ENCODE assay signal across 20 mouse cellular contexts in the genomic region with DNA sequence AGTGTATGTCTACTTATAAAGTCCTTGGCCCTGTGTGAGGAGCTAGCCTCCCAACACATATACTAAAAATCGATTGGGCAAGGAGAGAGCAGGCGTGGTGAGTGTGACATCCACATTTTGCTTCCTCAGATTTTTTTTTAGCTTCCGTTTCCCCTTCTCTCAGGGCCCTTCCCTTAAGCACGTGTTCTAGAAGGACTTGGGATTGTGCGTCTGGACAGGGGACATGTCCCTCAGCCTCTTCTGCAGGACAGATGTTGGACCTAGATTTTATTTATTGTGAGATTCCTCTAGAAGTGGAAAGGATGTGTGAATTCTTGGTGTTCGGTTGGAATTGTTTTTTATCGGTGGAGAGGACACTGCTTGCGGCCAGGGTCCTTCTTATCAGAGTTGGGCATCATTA. TPM values are rescaled to one million over a fixed set of nuclear protein-coding genes. Genes with fewer than 3 reads are reported as not detected.
DNase-seq lines count a peak whose midpoint lies in the region; ATAC-seq and TF ChIP-seq lines count a peak whose summit lies in the region.
"Had no signal": no experiment of that assay in that cellular context is flagged by ENCODE, and none has a peak within 500 bp of the region (broad histone marks: within the 10 kb centered on the region; RNA-seq: fewer than 3 reads in every experiment).

No protein-coding gene starts in this region.

- WGBS in embryonic facial prominence, embryonic 13.5 days, result 77% methylated on average over 8 of the region's 8 CpGs
- 88% methylated on average over 8 of the region's 8 CpGs for WGBS in embryonic facial prominence, embryonic 10.5 days
- WGBS in heart, embryonic 16.5 days, result 68% methylated on average over 8 of the region's 8 CpGs
- WGBS in liver, embryonic 15.5 days (ENCODE audit: insufficient replicate concordance), result 49% methylated on average over 8 of the region's 8 CpGs
- 90% methylated on average over 8 of the region's 8 CpGs for WGBS in midbrain, embryonic 10.5 days

- intact Hi-C loops in heart, postnatal 25 days (cut with DNase I), result no loop called here
- intact Hi-C loops in left cerebral cortex, postnatal 10 days (cut with DNase I), result no loop called here

- TF ChIP-seq CTCF in E14TG2a.4 (conservative IDR thresholded peaks at IDR 0.05; ENCODE audit: low read length), result no peak

- no peaks in the 10 kb centered on the region for H3K27me3 ChIP-seq in embryonic facial prominence, embryonic 13.5 days
- H3K27me3 ChIP-seq in embryonic facial prominence, embryonic 10.5 days (replicated peaks; ENCODE audit: low read depth, poor library complexity, severe bottlenecking), result no peaks in the 10 kb centered on the region
- H3K27me3 ChIP-seq in heart, embryonic 16.5 days (ENCODE audit: control insufficient read depth, insufficient read depth, low read length), result no peaks in the 10 kb centered on the region
- no peaks in the 10 kb centered on the region for H3K27me3 ChIP-seq in E14TG2a.4 (ENCODE audit: insufficient read depth, low read length)
- H3K27me3 ChIP-seq in liver, embryonic 15.5 days, result no peaks in the 10 kb centered on the region
- peaks cover 10% of the 10 kb centered on the region; the same call in 1 of the 2 replicates for H3K27me3 ChIP-seq in midbrain, embryonic 10.5 days (ENCODE audit: low read depth, poor library complexity, severe bottlenecking)
- H3K27me3 ChIP-seq: stomach, embryonic 15.5 days had no signal

- ATAC-seq in embryonic facial prominence, embryonic 13.5 days (ENCODE audit: insufficient number of reproducible peaks, insufficient read depth, low FRiP score, low TSS enrichment, low read depth), result no peak
- no peak for ATAC-seq in heart, embryonic 16.5 days (replicated peaks; ENCODE audit: extremely low read depth, insufficient read depth, low FRiP score)
- no peak for ATAC-seq in liver, embryonic 15.5 days (ENCODE audit: insufficient read depth)
- ATAC-seq: activated CD4-positive, CD25-positive, alpha-beta regulatory T cell, adult 4 months had no signal

- 0 out of 2 replicates have a peak overlapping the region, but pooled peaks have one; percentile 3 for H3K9ac ChIP-seq in embryonic facial prominence, embryonic 13.5 days
- peak overlapping the region; percentile 39 for H3K9ac ChIP-seq in heart, embryonic 16.5 days (ENCODE audit: low read length)
- H3K9ac ChIP-seq in liver, embryonic 15.5 days, result no peak overlapping the region
- H3K9ac ChIP-seq: hindbrain, embryonic 14.5 days; stomach, embryonic 15.5 days had no signal

- H3K36me3 ChIP-seq in embryonic facial prominence, embryonic 13.5 days, result 0 out of 2 replicates have a peak, but pooled peaks cover 3% of the 10 kb centered on the region
- H3K36me3 ChIP-seq in embryonic facial prominence, embryonic 10.5 days (replicated peaks), result peaks cover 52% of the 10 kb centered on the region
- H3K36me3 ChIP-seq in heart, embryonic 16.5 days (ENCODE audit: control insufficient read depth, insufficient read depth), result no peaks in the 10 kb centered on the region
- peaks cover 73% of the 10 kb centered on the region for H3K36me3 ChIP-seq in E14TG2a.4 (ENCODE audit: insufficient read depth, low read length)
- H3K36me3 ChIP-seq in liver, embryonic 15.5 days (replicated peaks), result no peaks in the 10 kb centered on the region
- peaks cover 48% of the 10 kb centered on the region for H3K36me3 ChIP-seq in midbrain, embryonic 10.5 days
- H3K36me3 ChIP-seq: G1E; stomach, embryonic 15.5 days had no signal

- peaks cover 55% of the 10 kb centered on the region for H3K4me1 ChIP-seq in embryonic facial prominence, embryonic 13.5 days
- peaks cover 86% of the 10 kb centered on the region for H3K4me1 ChIP-seq in embryonic facial prominence, embryonic 10.5 days
- H3K4me1 ChIP-seq in heart, embryonic 16.5 days (ENCODE audit: control insufficient read depth, insufficient read depth, low read length), result peaks cover 67% of the 10 kb centered on the region
- H3K4me1 ChIP-seq in E14TG2a.4 (replicated peaks; ENCODE audit: low read depth, low read length), result peaks cover 92% of the 10 kb centered on the region
- H3K4me1 ChIP-seq in liver, embryonic 15.5 days (replicated peaks), result peaks cover 69% of the 10 kb centered on the region
- H3K4me1 ChIP-seq in midbrain, embryonic 10.5 days, result peaks cover 93% of the 10 kb centered on the region

- no peak for DNase-seq in embryonic facial prominence, embryonic 10.5 days (ENCODE audit: low spot score)
- no peak for DNase-seq in heart, postnatal 25 days (ENCODE audit: low spot score)
- no peak for DNase-seq in left cerebral cortex, postnatal 10 days (ENCODE audit: extremely low spot score in 1 of 2, low spot score in 2 of 2)
- DNase-seq in midbrain, embryonic 10.5 days (ENCODE audit: low spot score), result no peak
- DNase-seq: adrenal gland, postnatal 14 days; cerebellum, adult 11 months; cerebellum, postnatal 14 days; embryo, embryonic 11 days; kidney, postnatal 10 days; layer of hippocampus, postnatal 36 days; lung, postnatal 10 days; right cerebral cortex, postnatal 14 days had no signal

- no peak overlapping the region for H3K4me3 ChIP-seq in embryonic facial prominence, embryonic 13.5 days
- no peak overlapping the region for H3K4me3 ChIP-seq in embryonic facial prominence, embryonic 10.5 days
- H3K4me3 ChIP-seq in heart, embryonic 16.5 days (ENCODE audit: low read length), result no peak overlapping the region; the same call in 1 of the 2 replicates
- peak overlapping the region; percentile 55; the same call in 1 of the 2 replicates for H3K4me3 ChIP-seq in E14TG2a.4 (replicated peaks; ENCODE audit: low read length)
- no peak overlapping the region for H3K4me3 ChIP-seq in liver, embryonic 15.5 days (replicated peaks)
- H3K4me3 ChIP-seq in midbrain, embryonic 10.5 days, result no peak overlapping the region
- H3K4me3 ChIP-seq: stomach, embryonic 15.5 days had no signal

- no peak overlapping the region for H3K4me2 ChIP-seq in embryonic facial prominence, embryonic 13.5 days
- H3K4me2 ChIP-seq in heart, embryonic 16.5 days (ENCODE audit: low read depth, low read length), result peak overlapping the region; percentile 66
- H3K4me2 ChIP-seq in liver, embryonic 15.5 days, result peak overlapping the region; percentile 13; the same call in 1 of the 2 replicates
- H3K4me2 ChIP-seq: hindbrain, embryonic 14.5 days; stomach, embryonic 15.5 days had no signal

- H3K9me3 ChIP-seq in embryonic facial prominence, embryonic 13.5 days, result no peaks in the 10 kb centered on the region
- no peaks in the 10 kb centered on the region for H3K9me3 ChIP-seq in embryonic facial prominence, embryonic 10.5 days
- H3K9me3 ChIP-seq in heart, embryonic 16.5 days (replicated peaks; ENCODE audit: control insufficient read depth, low read length), result no peaks in the 10 kb centered on the region
- H3K9me3 ChIP-seq in E14TG2a.4 (ENCODE audit: low read length), result no peaks in the 10 kb centered on the region
- no peaks in the 10 kb centered on the region for H3K9me3 ChIP-seq in liver, embryonic 15.5 days (replicated peaks)
- H3K9me3 ChIP-seq in midbrain, embryonic 10.5 days (replicated peaks), result no peaks in the 10 kb centered on the region
- H3K9me3 ChIP-seq: G1E; stomach, embryonic 15.5 days had no signal

- H3K27ac ChIP-seq in embryonic facial prominence, embryonic 13.5 days, result no peak overlapping the region
- H3K27ac ChIP-seq in embryonic facial prominence, embryonic 10.5 days (replicated peaks), result no peak overlapping the region
- H3K27ac ChIP-seq in heart, embryonic 16.5 days (ENCODE audit: low read length), result no peak overlapping the region
- H3K27ac ChIP-seq in liver, embryonic 15.5 days (replicated peaks), result no peak overlapping the region
- no peak overlapping the region for H3K27ac ChIP-seq in midbrain, embryonic 10.5 days (replicated peaks)
- H3K27ac ChIP-seq: hindbrain, embryonic 14.5 days; stomach, embryonic 15.5 days had no signal

RNA-seq across cellular contexts. Expression of a gene that starts 34.3 kb away (rescaled TPM):
- polyA plus RNA-seq in embryonic facial prominence, embryonic 13.5 days (2015; fragmentation: Nextera tagmentation; extraction: Ambion mirVana), result 21.5 and 24.9 TPM in 2 replicates
- polyA plus RNA-seq in embryonic facial prominence, embryonic 10.5 days (2016; fragmentation: Nextera tagmentation; extraction: Ambion mirVana), result 53.5 and 55.8 TPM in 2 replicates
- 42.1 and 46.9 TPM in 2 replicates for polyA plus RNA-seq in heart, embryonic 16.5 days (2015; fragmentation: Nextera tagmentation; extraction: Ambion mirVana)
- total RNA-seq in heart, postnatal 25 days (2021), result 100 to 1,000 TPM; 162 to 182 TPM
- 9.2 and 11.2 TPM in 2 replicates for polyA plus RNA-seq in liver, embryonic 15.5 days (2015; fragmentation: Nextera tagmentation; extraction: Ambion mirVana)
- total RNA-seq in left cerebral cortex, postnatal 10 days (2021), result 1 to 10 TPM; 6.0 to 7.3 TPM
- 47.8 and 52.5 TPM in 2 replicates for polyA plus RNA-seq in midbrain, embryonic 10.5 days (2016; fragmentation: Nextera tagmentation; extraction: Ambion mirVana)
